Mouse (Mus musculus) erythroblast, embryonic 14.5 days (primary cell): ENCODE results near the gene Tmbim6. TPM values are rescaled to one million over a fixed set of nuclear protein-coding genes. Genes with fewer than 3 reads are reported as not detected.
"Not testable (repeated sequence)": the region's sequence is repeated elsewhere in the genome, so short reads cannot be mapped to it uniquely, and the experiment has no call there.

Experiments
- H3K27me3 ChIP-seq: 2 replicates; pipeline ENCODE4 v1.6.1; 2012; ENCODE audit warnings: inconsistent platforms; ENCODE audit not compliant: control insufficient read depth
- H3K36me3 ChIP-seq: 2 replicates; pipeline ENCODE4 v1.6.1; 2012; ENCODE audit warnings: mild to moderate bottlenecking, inconsistent platforms; ENCODE audit not compliant: control insufficient read depth
- H3K4me1 ChIP-seq: 2 replicates; pipeline ENCODE4 v1.6.1; 2012; ENCODE audit warnings: inconsistent platforms; ENCODE audit not compliant: control insufficient read depth
- H3K4me3 ChIP-seq: replicated peaks from 2 replicates; pipeline ENCODE3; 2012; ENCODE audit warnings: moderate library complexity, mild to moderate bottlenecking, inconsistent platforms
- H3K9me3 ChIP-seq: 2 replicates; pipeline ENCODE4 v1.6.1; 2012; ENCODE audit warnings: low read length, inconsistent platforms, mixed read lengths; ENCODE audit not compliant: control insufficient read depth
- GATA1 ChIP-seq: IDR thresholded peaks from 2 replicates; pipeline ENCODE4 v1.6.1; 2012; ENCODE audit warnings: low read length, inconsistent platforms, mixed read lengths
- TAL1 ChIP-seq: IDR thresholded peaks from 3 replicates; pipeline ENCODE4 v1.6.1; 2012; ENCODE audit warnings: low read length, inconsistent platforms, mixed read lengths
- polyA plus RNA-seq: library from polyadenylated mRNA; stranded (reverse); fragments of >175 nt; gene quantifications from 2 replicates; pipeline ENCODE4 v1.2.3, GENCODE M21; 2012

Gene Tmbim6
- polyA plus RNA-seq, 1 experiment = 19.1 TPM

DNA sequence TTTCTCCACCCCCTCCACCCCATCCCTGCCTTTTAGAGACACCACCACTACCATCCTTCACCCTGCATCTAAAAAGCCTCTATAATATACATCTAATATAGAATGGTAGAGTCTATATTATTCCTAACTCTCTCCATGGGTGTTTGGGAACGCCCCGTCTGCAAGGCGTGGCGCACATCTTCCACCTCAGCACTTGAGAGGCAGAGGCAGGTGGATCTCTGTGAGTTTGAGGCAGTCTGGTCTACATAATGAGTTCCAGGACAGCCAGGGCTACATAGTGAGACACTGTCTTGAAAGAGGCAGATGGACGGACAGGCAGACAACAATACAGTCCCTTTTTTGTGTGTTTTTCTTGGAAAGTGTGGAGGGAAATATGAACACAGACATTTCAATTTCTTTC, 17.6 kb upstream of the Tmbim6 start:
- no peak overlapping the region for H3K4me3 ChIP-seq
- H3K9me3 ChIP-seq = peaks cover 14% of the 10 kb centered on the region
- H3K4me1 ChIP-seq = peaks cover 6% of the 10 kb centered on the region
- no peak for TF ChIP-seq GATA1
- no peak for TF ChIP-seq TAL1
- H3K36me3 ChIP-seq = no peaks in the 10 kb centered on the region
- H3K27me3 ChIP-seq = peaks cover 28% of the 10 kb centered on the region

DNA sequence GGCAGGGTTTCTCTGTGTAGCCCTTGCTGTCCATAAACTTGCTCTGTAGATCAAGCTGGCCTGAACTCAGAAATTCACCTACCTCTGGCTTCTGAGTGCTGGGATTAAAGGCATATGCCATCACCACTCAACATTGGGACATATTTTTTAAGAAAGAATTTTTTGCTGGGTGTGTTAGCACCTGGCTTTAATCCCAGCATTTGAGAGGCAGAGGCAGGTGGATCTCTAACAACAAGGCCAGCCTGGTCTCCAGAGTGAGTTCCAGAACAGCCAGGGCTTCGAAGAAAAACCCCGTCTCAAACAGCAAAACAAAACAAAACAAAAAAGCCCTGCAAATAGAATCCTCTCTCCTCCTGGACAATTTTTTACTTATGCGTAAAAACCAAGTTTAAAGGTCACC, 17.1 kb upstream of the Tmbim6 start:
- Histone ChIP-seq H3K9me3 (peaks cover 10% of the 10 kb centered on the region), H3K4me1 (peaks cover under 1% of the 10 kb centered on the region), H3K36me3 (no peaks in the 10 kb centered on the region), H3K4me3 (no peak overlapping the region), H3K27me3 (peaks cover 22% of the 10 kb centered on the region)
- no peak for TF ChIP-seq TAL1
- TF ChIP-seq GATA1 = no peak

DNA sequence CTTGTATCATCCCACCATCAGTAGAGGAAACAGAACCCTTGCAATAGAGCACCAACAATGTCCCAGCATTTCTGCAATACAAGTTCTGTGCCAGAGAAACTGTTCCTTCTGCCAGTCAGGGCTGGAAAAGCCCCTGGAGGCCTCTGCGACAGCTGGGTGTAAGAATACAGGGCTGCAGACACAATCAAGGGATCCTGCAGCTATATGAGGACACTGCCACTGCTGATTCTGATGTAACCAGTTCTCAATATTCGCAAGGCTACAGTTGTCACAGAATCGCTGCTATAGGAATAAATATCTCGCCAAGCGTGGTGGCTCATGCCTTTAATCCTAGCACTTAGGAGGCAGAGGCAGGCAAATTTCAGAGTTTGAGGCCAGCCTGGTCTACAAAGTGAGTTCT, 16.4 kb upstream of the Tmbim6 start:
- Histone ChIP-seq H3K36me3 (no peaks in the 10 kb centered on the region), H3K4me3 (no peak overlapping the region), H3K27me3 (peaks cover 16% of the 10 kb centered on the region), H3K4me1 (no peaks in the 10 kb centered on the region), H3K9me3 (peaks cover 11% of the 10 kb centered on the region)
- TF ChIP-seq TAL1 (no peak), GATA1 (no peak)

DNA sequence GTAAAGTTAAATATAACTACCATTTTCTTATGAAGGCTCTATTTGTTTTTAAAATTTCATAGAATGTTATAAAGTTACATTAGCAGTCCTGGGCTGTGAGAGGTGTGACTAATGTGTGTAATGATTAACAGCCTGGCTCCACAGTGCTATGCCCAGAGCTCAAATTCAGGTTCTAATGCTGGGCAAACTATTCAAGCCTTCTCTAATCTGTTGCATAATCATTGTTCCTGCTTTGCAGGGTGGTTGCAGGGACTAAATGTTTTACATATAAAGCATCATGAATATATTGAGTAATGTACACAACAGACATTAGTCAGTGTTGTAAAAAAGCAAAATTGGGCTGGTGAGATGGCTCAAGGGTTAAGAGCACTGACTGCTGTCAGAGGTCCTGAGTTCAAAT, 9.8 kb upstream of the Tmbim6 start:
- Histone ChIP-seq H3K27me3 (no peaks in the 10 kb centered on the region; the same call in 1 of the 2 replicates), H3K4me3 (no peak overlapping the region), H3K36me3 (no peaks in the 10 kb centered on the region), H3K4me1 (no peaks in the 10 kb centered on the region), H3K9me3 (peaks cover 11% of the 10 kb centered on the region)
- TF ChIP-seq GATA1 = no peak
- no peak for TF ChIP-seq TAL1

DNA sequence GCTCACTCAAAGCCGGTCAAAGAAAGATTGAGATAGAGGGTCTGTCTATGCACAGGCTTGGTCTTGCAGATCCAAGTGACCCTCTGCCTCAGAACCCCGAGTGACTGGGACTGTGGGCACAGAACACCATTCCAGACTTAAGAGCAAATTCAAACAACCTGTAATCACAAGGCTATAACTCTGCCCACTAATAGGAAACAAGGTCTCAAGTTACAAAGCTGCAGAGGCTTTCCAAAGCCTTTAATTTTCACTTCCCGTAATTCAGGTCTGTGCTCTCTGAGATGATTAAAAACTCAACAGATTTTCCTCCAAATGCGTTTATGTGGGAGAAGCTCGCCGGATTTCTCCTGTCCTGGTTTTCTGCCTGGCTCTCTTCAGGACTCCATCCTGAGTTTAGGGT, 8.6 kb upstream of the Tmbim6 start:
- Histone ChIP-seq H3K4me1 (no peaks in the 10 kb centered on the region), H3K9me3 (peaks cover 4% of the 10 kb centered on the region; the same call in 1 of the 2 replicates), H3K36me3 (no peaks in the 10 kb centered on the region), H3K27me3 (no peaks in the 10 kb centered on the region), H3K4me3 (no peak overlapping the region)
- TF ChIP-seq GATA1 (no peak), TAL1 (no peak)

DNA sequence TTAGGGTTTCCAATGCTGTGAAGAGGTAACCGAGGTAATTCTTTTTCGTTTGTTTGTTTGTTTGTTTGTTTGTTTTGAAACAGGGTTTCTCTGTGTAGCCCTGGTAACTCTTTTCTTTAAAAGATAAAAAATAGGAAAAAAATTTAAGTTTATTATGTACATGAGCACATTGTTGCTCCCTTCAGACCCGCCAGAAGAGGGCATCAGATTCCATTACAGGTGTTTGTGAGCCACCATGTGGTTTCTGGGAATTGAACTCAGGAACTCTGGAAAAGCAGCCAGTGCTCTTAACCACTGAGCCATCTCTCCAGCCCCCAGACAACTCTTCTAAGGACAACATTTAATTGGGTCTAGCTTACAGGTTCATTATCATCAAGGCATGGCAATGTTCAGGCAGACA, 6.6 kb upstream of the Tmbim6 start:
- not testable (repeated sequence) for H3K27me3 ChIP-seq, H3K4me3 ChIP-seq, H3K9me3 ChIP-seq, H3K36me3 ChIP-seq, H3K4me1 ChIP-seq

DNA sequence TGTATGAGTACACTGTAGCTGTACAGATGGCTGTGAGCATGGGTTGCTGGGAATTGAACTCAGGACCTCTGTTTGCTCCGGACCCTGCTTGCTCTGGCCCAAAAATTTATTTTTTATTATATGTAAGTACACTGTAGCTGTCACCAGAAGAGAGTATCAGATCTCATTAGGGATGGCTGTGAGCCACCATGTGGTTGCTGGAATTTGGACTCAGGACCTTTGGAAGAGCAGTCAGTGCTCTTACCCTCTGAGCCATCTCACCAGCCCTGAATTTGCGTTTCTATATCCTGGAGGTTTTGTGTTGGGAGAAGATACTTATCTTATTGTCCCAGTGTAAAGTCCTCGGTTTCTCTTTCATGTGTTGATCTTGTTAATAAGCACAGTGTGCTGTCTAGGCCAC, 5.9 kb upstream of the Tmbim6 start:
- H3K36me3 ChIP-seq = no peaks in the 10 kb centered on the region
- TF ChIP-seq GATA1 (no peak), TAL1 (no peak)
- no peak overlapping the region for H3K4me3 ChIP-seq
- H3K27me3 ChIP-seq = no peaks in the 10 kb centered on the region
- peaks cover 5% of the 10 kb centered on the region for H3K4me1 ChIP-seq
- no peaks in the 10 kb centered on the region for H3K9me3 ChIP-seq

DNA sequence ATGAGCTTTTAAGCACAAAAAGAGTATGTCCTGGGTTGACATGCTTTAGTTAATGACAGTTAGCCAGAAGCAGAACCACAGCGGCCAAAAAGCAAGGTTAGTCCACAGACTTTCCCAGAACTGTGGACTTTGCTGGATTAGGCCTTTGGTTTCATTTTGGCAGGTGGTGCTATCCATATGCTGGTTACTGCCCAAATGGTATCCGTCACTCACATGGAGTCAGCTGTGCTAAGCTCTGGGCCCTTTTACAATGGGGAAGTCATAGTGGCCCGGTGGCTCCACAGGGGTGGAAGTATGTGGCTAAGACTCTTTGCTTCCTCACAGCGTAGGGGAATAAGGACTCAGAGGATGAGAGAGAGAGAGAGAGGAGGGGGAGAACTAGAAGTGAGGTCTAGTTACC, 4.7 kb upstream of the Tmbim6 start:
- TF ChIP-seq TAL1 (no peak), GATA1 (no peak)
- no peak overlapping the region for H3K4me3 ChIP-seq
- H3K9me3 ChIP-seq = no peaks in the 10 kb centered on the region
- no peaks in the 10 kb centered on the region for H3K36me3 ChIP-seq
- H3K27me3 ChIP-seq = no peaks in the 10 kb centered on the region
- H3K4me1 ChIP-seq = peaks cover 12% of the 10 kb centered on the region

DNA sequence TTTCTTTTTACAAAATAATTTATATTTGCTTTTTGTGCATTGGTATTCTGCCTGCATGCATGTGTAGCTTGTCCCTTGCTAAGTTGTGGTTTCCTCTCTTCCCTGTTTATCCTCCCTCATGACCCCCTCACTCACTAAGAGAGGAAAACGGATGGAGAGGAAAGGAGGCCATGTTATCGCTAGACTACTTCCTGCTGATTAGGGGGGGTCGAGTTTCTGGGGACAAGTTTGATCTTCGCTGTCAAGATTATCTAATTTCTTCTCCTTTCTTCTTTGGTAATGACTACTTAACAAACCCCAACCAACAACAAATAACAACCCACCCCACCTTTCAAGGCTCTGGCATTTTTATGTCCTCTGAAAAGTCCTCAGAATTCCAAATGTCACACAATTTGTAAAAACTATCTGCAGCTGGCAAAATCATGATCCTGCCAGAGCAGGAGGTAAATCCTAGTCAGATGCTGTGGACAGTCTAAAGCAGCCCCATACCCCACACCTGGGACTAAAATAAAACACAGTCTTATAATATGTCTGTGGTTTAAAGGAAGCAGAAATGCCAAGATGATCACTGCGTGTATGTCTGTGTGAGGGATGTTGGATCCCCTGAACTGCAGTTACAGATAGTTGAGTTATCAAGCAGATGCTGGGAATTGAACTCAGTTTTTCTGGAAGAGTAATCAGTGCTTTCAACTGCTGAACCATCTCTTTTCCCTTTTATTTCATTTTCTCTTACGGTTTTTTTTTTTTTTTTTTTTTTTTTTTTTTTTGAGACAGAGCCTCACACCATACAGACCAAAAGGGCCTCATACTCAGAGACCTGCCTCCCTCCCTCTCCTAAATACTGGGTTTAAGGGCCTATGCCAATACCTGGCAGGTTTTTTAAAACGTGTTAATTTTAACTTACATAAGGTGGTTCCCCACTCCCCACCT, 1.9 kb upstream of the Tmbim6 start:
- TF ChIP-seq TAL1 (no peak), GATA1 (no peak)
- Histone ChIP-seq H3K9me3 (no peaks in the 10 kb centered on the region), H3K27me3 (no peaks in the 10 kb centered on the region), H3K4me3 (no peak overlapping the region), H3K36me3 (peaks cover 7% of the 10 kb centered on the region), H3K4me1 (peaks cover 34% of the 10 kb centered on the region)
